Mouse (Mus musculus) splenic B cell, adult 2 months (primary cell): Measurements from ENCODE around the gene Pou4f1.
A peak's percentile ranks its signal among the peaks of the same experiment; 100 is the strongest.

ENCODE experiments used
- DNase-seq: peaks from one replicate; pipeline ENCODE4 v3.0.0-alpha.2; 2011; ENCODE audit warnings: low read depth, low spot score
- H3K27me3 ChIP-seq: 2 replicates; pipeline ENCODE4 v1.6.1; 2012; ENCODE audit warnings: mild to moderate bottlenecking, low read length, moderate library complexity, mixed read lengths; ENCODE audit not compliant: control insufficient read depth, poor library complexity, insufficient read depth, severe bottlenecking
- H3K36me3 ChIP-seq: 2 replicates; pipeline ENCODE4 v1.6.1; 2012; ENCODE audit warnings: mild to moderate bottlenecking, low read length, moderate library complexity, mixed read lengths; ENCODE audit not compliant: control insufficient read depth, poor library complexity, insufficient read depth, severe bottlenecking

Pou4f1 gene

DNA sequence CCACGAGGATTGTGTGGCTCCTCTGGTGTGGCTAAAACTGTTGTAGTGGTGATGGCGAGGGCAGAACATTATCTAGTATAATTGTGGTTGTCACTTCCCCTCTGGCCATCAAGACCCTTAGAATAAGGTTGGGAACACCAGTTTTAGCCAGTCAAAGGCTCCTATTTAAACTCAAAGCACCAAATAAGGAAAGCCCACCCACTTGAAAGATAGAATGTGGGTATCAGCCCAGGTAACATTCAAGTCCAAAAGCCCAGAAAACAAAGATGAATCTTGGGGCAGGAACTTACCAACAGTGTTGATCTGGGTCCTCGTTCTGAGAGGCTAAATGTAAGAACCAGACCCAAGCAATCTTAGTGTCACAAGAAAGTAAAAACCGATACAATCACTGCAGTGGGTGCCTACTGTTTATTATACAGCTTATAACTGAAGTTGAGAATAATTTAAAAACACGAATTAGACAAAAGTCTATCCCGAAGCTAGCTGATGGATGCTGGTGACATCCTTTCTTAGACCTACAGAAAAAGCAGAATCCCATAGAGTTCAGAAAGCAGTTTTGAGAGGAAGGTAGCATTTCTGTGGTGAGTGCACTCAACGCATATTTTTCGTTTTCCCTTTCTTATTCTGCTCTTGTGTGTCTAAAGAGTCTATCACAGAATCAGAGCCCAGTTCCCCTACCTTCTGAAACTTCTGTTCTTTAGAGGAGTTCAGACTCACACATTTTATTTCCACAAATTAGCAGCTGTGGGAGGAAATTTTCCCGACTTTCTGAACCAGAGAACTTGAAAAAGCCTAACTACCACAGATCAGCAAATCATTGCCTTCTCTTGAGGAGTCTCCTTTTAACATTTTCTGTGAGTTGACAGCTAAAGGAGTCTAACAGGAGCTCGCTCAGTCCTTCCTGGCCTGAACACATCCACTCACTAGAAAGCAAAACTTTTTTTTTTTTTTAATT, 6.2 kb downstream of the Pou4f1 start:
- Histone ChIP-seq H3K36me3 (no peaks in the 10 kb centered on the region), H3K27me3 (peaks cover 5% of the 10 kb centered on the region)
- peak; percentile 17 for DNase-seq

DNA sequence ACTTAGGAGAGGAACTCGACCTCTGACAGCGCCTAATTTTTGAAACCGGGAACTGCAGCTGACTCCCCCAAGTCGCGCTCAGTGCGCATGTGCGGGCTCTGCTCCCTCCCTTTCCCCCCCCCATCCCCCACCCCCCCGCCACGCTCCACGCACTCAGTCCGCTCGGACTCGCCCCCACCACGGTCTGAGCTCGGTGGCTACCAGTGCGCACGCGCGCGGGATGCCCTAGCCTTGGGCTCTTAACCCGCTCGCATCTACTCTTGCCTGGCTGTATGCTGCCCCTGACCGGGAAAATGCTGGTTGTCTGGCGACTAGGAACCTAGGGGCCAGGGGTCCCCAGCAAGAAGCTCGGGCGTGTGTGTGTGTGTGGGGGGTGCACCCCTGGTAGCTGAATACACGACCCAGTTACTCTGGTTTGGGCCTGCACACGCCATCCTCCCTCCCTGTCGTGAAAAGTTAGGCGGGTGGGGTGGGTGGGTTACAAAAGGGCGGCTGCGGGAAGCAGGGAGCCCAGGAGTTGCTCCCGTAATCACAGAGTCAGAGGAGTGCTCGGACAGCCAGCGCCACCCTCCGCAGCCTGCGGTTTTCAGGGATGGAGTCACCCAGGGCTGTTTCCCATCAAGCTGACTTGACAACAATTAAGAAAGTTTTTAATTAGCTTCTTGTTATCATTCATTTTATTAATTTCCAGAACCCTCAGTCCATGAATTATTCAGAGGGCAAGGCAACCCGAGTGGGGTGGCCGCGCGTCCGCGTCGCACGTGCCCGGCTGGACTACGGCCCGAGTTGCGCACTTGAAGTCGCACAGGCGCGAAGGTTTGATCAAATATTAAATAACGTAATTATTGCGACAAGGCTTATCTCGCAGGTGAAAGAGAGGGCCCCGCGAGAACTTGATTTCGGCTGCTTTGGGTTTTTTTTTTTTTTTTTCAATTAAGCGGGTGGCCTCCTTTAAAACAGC, 7.2 kb downstream of the Pou4f1 start:
- H3K36me3 ChIP-seq: no peaks in the 10 kb centered on the region
- peaks cover 5% of the 10 kb centered on the region for H3K27me3 ChIP-seq
- peak; percentile 38 for DNase-seq

DNA sequence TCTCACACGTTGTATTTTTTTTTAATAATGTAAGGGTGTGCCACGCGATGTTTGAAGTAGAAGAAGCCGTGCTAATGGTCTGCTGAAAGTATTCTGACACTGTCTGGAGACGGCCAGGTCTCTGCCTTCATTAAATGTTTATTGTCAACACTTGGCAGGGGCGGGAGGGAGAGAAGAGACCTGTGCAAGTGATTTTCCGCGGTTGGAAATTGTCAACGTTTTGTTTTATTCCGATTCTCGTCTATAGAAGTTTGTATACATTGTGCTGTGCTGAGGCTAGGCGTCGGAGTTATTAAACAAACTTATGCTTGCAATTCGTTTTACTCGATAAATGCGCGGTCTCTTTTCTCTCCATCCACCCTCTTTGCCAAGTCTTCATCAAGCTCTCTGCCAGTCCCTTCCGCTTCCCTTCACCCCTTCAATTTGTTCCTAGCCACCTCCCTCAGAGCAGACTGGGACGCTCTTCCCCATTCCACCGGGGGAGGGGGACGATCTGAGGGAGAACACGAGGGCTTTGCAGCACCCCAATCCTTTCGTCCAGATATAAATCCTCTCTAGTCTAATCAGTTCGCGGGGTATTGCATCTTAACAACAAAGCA, 8.2 kb downstream of the Pou4f1 start:
- Histone ChIP-seq H3K27me3 (peaks cover 2% of the 10 kb centered on the region; the same call in 1 of the 2 replicates), H3K36me3 (no peaks in the 10 kb centered on the region)
- peak; percentile 20 for DNase-seq

DNA sequence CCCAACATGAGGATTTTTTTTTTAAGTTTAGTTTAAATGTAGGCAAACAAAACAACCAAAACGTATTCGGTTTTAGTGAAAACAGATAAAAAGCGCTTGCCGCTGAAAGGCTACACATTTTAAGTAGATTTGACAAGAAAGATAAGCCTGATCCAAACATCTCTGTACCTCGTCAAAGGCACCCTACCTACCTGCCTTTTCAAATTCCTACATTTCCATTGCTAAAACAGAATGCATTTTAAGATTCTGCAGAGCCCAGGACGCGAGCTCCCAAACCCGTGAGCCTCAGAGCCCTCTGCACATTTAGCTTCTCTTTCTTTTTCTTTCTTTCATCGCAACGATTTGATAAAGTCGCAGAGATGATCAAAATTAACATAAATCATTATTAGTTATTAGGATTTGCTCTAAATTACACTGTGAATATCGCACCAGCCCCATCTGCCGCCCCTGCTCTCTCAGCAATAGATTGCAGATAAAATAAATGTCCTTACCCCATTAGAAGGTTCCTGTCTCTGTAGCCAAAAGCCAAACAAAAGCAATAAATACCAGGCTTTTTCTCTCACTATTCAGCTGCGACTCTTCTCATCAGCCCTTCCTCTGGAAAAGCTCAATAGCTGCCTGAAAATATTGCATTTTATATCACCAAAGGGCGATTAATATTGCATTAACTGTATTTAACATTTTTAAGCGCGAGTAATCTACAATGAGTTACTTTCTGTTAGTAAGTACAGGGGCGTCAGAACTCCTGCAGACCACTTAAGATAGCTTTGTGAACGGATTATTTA, 8.9 kb downstream of the Pou4f1 start:
- peak; percentile 16 for DNase-seq
- peaks cover 2% of the 10 kb centered on the region; the same call in 1 of the 2 replicates for H3K27me3 ChIP-seq
- H3K36me3 ChIP-seq: no peaks in the 10 kb centered on the region

DNA sequence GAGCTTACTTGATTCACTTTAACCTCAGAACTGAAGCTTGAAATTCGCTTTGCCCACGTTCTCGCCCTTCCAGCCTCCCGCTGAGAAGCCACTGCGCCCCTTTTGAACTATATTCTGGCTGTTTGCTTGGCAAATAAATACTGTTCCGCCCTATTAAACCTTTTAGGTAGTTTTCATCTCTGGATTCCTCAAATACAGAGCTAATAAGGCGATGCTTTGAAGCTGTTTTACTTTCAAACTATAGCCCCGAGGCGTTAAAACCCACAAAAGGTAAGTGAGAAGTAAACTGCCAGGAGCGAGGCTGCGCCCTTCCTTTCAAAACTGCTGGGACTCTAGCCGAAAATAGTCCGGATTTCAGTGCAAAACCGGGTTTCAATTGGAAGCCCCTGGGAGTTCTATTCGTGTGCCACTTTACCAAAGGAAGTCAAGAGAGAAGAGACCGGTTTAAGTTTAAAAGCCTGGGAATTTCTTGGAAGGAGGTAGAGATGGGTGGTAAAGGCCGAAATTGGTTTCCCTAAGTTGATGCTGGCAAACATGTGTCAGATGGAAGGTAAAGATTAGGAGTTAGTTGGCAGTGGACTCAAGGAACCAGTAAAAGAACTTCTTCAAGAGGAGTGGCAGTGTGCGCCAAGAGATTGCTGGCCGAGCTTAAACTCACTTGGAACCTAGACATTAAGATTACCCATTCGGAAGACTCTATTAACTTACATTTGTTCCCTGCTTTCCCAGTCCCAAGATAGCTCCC, 9.7 kb downstream of the Pou4f1 start:
- Histone ChIP-seq H3K27me3 (peaks cover 2% of the 10 kb centered on the region; the same call in 1 of the 2 replicates), H3K36me3 (no peaks in the 10 kb centered on the region)
- peak; percentile 14 for DNase-seq

DNA sequence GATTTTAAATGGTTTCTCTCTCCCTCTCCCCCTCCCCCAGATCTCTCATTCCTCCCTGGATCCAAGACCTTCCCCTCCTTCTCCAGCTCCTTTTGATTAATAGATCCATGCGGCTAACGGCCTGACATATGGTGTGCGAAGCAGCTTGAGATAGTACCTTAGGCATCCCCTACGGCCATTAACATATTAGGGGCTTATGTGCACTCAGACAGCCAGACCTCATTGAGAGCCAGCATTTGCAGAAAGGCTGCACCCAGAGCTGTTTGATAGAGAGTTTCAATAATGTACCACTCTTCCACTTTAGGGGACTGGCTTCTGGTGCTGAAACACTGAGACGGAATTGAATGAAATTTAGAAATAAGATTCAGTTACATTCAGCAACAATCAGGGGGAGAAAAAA, 10.8 kb downstream of the Pou4f1 start:
- peaks cover 2% of the 10 kb centered on the region; the same call in 1 of the 2 replicates for H3K27me3 ChIP-seq
- no peak for DNase-seq
- H3K36me3 ChIP-seq: no peaks in the 10 kb centered on the region

DNA sequence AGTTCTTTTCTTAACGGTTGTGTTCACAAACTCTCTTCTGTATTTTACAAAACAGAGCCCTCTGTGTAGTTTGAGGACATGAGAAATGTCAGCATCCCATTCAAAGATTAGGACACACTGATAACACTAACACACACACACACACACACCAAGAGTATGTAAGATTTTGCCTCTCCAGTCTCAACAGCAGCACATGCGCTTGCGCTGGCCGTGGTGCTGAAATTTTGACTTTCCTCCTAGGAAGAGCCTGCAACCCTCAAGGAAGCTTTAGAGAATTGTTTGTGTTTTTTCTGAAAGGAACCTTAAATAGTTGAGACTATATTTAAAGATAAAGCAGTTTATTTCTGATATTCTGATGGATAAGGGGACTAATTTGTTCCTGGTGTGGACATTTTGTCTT, 14.0 kb downstream of the Pou4f1 start:
- DNase-seq: peak; percentile 55
- no peaks in the 10 kb centered on the region for H3K27me3 ChIP-seq

DNA sequence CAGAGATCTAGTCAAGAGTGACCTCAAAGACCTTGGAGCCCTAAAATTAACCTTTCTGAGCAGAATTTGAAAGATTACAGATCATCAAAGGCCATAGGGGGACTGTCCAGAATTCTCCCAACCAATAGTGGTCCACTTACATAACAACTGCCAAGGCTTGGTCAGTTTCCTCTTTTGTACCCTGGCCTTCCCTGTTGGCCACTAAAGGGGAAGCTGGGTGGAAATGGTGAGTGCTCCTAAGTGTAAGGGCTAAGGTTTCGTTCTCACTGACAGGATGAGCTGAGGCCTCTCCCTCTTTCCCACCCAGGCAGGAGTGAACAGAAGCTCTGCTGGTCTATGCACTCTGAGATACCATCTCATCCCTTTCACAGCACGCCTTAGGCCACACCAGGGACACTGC, 33.5 kb downstream of the Pou4f1 start:
- Histone ChIP-seq H3K27me3 (no peaks in the 10 kb centered on the region), H3K36me3 (no peaks in the 10 kb centered on the region)
- no peak for DNase-seq

More for the DNA sequence above, 14.0 kb downstream of the Pou4f1 start:
- no peaks in the 10 kb centered on the region for H3K36me3 ChIP-seq

DNA sequence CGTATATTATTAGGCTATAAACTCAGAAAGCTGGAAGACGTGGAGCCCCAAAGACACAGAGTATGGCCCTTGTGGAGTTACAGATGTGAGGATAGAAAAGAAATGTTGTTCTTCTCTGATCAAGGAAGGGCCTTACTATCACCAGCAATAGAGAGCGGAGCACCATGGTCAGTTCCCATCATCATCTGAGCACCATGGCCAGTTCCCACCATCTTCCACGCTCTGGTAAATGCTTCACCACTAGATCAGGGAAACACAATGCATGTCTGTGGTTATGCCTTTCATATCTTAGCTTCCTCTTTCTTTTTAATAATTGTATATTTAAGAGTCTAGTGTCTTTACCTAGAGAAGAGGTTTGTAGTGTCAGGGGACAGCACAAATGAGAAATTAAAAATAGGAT, 37.0 kb downstream of the Pou4f1 start:
- Histone ChIP-seq H3K27me3 (no peaks in the 10 kb centered on the region), H3K36me3 (no peaks in the 10 kb centered on the region)
- no peak for DNase-seq

DNA sequence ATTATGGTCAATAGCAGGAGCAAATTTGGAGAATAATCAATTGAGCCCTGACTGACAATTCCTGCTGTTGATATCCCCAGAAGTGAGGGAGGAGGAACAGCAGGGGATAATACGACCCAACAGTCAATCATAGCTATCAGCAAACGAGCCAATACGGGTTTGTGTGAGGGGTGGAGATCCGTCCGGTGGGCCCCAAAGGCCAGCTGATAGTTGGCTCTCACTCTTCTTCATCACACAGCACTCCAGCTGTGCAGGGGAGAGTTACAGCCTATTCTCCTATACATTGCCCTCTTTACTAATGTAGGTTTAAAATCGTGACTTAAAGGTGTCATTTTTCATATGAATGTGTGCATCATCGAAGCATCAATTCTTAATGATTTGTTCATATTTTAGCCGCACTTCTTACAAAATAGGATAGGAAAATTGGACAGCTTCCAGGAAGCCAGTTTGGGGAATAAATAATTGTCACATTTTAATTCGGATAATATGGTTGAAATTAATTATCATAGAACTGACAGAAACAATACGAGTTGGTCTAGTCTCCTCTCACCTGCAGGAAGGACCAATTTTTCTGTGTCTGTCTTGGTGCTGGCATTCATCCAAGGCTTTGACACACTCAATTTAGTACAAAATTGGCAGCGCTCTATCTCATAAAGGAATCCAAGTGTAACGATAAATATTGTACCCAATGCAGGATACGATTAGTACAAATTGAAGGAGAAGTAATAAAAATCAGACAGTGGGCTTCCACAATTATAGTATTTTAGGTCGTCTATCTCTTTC, 43.9 kb downstream of the Pou4f1 start:
- Histone ChIP-seq H3K36me3 (no peaks in the 10 kb centered on the region), H3K27me3 (no peaks in the 10 kb centered on the region)
- DNase-seq: no peak
